In the genomic region with DNA sequence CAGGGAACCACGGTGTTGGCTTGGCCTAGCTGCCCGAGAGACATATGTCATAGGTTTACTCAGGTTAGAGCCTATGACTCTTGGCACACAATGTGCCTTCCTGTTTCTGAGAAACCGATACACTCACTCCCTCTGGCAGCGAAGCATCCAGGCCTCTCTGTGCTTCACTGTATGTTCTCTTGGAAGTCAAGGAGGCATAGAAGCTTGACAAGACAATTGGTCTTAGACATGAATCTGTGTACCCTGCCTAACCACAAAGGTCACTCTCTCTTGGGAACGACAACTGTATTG, we compare ENCODE assay signal across 31 mouse cellular contexts. TPM values are rescaled to one million over a fixed set of nuclear protein-coding genes. Genes with fewer than 3 reads are reported as not detected.
A peak's percentile ranks its signal among the peaks of the same experiment; 100 is the strongest.
DNase-seq lines count a peak whose midpoint lies in the region; TF ChIP-seq lines count a peak whose summit lies in the region.
"Had no signal": no experiment of that assay in that cellular context is flagged by ENCODE, and none has a peak within 500 bp of the region (broad histone marks: within the 10 kb centered on the region; RNA-seq: fewer than 3 reads in every experiment).

No protein-coding gene starts in this region.

- DNase-seq in adrenal gland, adult (ENCODE audit: inconsistent age in 2 of 2, low spot score in 1 of 2): peak; percentile 57 to 71
- no peak for DNase-seq in adrenal gland, postnatal 14 days
- peak; percentile 57 for DNase-seq in heart, adult 11 months
- no peak for DNase-seq in heart, adult 18-20 months
- DNase-seq in CH12.LX (ENCODE audit: extremely low read depth): no peak
- no peak for DNase-seq in gastrocnemius, adult 8-10 months (ENCODE audit: low spot score in 2 of 2)
- DNase-seq: cerebellum, adult 11 months; cerebellum, adult 2 months; cerebellum, adult 9-11 months; cerebellum, postnatal 25 days; gastrocnemius, postnatal 10 days; gastrocnemius, postnatal 36 days; heart, postnatal 14 days; kidney, adult 2 months had no signal

- H3K4me3 ChIP-seq in CH12.LX (replicated peaks in 1 of 3; ENCODE audit: low read depth in 2 of 3, low read length in 2 of 3, poor library complexity in 1 of 3): no peak overlapping the region
- H3K4me3 ChIP-seq: embryonic facial prominence, embryonic 10.5 days; embryonic facial prominence, embryonic 13.5 days; erythroblast, embryonic 14.5 days; forebrain, embryonic 12.5 days; forebrain, embryonic 15.5 days; heart, embryonic 13.5 days; hindbrain, embryonic 12.5 days; hindbrain, embryonic 15.5 days had no signal

- no peaks in the 10 kb centered on the region for H3K27me3 ChIP-seq in CH12.LX (replicated peaks)
- H3K27me3 ChIP-seq: embryonic facial prominence, embryonic 13.5 days; forebrain, embryonic 12.5 days; forebrain, embryonic 15.5 days; heart, embryonic 13.5 days; hindbrain, embryonic 12.5 days; hindbrain, embryonic 15.5 days had no signal

- H3K9me3 ChIP-seq in CH12.LX (replicated peaks; ENCODE audit: low read length): peaks cover 3% of the 10 kb centered on the region
- H3K9me3 ChIP-seq: embryonic facial prominence, embryonic 10.5 days; embryonic facial prominence, embryonic 13.5 days; forebrain, embryonic 12.5 days; forebrain, embryonic 15.5 days; G1E; heart, embryonic 13.5 days; hindbrain, embryonic 12.5 days; hindbrain, embryonic 15.5 days had no signal

- no peak for TF ChIP-seq CTCF in CH12.LX (conservative IDR thresholded peaks at IDR 0.05 in 1 of 2, IDR thresholded peaks at IDR 0.05 in 1 of 2; ENCODE audit: low read depth in 2 of 2, low read length in 2 of 2)

- no peak overlapping the region for H3K27ac ChIP-seq in CH12.LX (ENCODE audit: insufficient read depth, low read depth)
- H3K27ac ChIP-seq: embryonic facial prominence, embryonic 10.5 days; embryonic facial prominence, embryonic 13.5 days; forebrain, embryonic 12.5 days; forebrain, embryonic 15.5 days; heart, embryonic 13.5 days; hindbrain, embryonic 12.5 days; hindbrain, embryonic 15.5 days had no signal

- no peak for TF ChIP-seq EP300 in CH12.LX (IDR thresholded peaks at IDR 0.05; ENCODE audit: low read length)

- peaks cover 19 to 32% of the 10 kb centered on the region in 2 experiments for H3K4me1 ChIP-seq in CH12.LX (ENCODE audit: control insufficient read depth in 1 of 2, insufficient read depth in 2 of 2)
- H3K4me1 ChIP-seq: embryonic facial prominence, embryonic 10.5 days; embryonic facial prominence, embryonic 13.5 days; forebrain, embryonic 12.5 days; forebrain, embryonic 15.5 days; heart, embryonic 13.5 days; hindbrain, embryonic 12.5 days; hindbrain, embryonic 15.5 days had no signal

- in situ Hi-C loops in CH12.LX (cut with MboI; ENCODE audit: low pct_ligation_motif_present, low pct_unique_long_range_greater_than_20kb, low sequenced_read_pairs): no loop called here

- no peaks in the 10 kb centered on the region for H3K36me3 ChIP-seq in CH12.LX (replicated peaks in 1 of 2; ENCODE audit: control insufficient read depth in 1 of 2, insufficient read depth in 1 of 2, low read length in 1 of 2)
- H3K36me3 ChIP-seq: embryonic facial prominence, embryonic 10.5 days; embryonic facial prominence, embryonic 13.5 days; forebrain, embryonic 12.5 days; forebrain, embryonic 15.5 days; G1E; heart, embryonic 13.5 days; hindbrain, embryonic 12.5 days; hindbrain, embryonic 15.5 days had no signal

- dilution Hi-C loops in CH12.LX (cut with MboI; ENCODE audit: extremely low pct_ligation_motif_present, extremely low pct_unique_long_range_greater_than_20kb, low sequenced_read_pairs): no loop called here

- no peaks in the 10 kb centered on the region for H3K79me2 ChIP-seq in CH12.LX (replicated peaks; ENCODE audit: control insufficient read depth, extremely low read depth, insufficient read depth, poor library complexity, severe bottlenecking)

- no peak for TF ChIP-seq POLR2A in CH12.LX (IDR thresholded peaks at IDR 0.05; ENCODE audit: low read depth, low read length)

- H3K4me2 ChIP-seq in CH12.LX (ENCODE audit: insufficient read depth, low read depth, poor library complexity, severe bottlenecking): peak overlapping the region; percentile 16; the same call in 1 of the 2 replicates
- H3K4me2 ChIP-seq: embryonic facial prominence, embryonic 13.5 days; forebrain, embryonic 12.5 days; forebrain, embryonic 15.5 days; heart, embryonic 13.5 days; hindbrain, embryonic 12.5 days; hindbrain, embryonic 15.5 days had no signal

- TF ChIP-seq RAD21 in CH12.LX (IDR thresholded peaks at IDR 0.05; ENCODE audit: low read depth, low read length): no peak; the same call in 1 of the 2 replicates

- H3K9ac ChIP-seq in CH12.LX (ENCODE audit: insufficient read depth, low read depth): no peak overlapping the region
- H3K9ac ChIP-seq: embryonic facial prominence, embryonic 13.5 days; forebrain, embryonic 12.5 days; forebrain, embryonic 15.5 days; heart, embryonic 13.5 days; hindbrain, embryonic 12.5 days; hindbrain, embryonic 15.5 days had no signal

TF ChIP-seq in CH12.LX, 34 proteins besides CTCF, POLR2A, EP300 and RAD21:
- TF ChIP-seq TCF12 (IDR thresholded peaks at IDR 0.05; ENCODE audit: low read depth, low read length) (0 out of 2 replicates have a peak, but pooled peaks have one; percentile 8), PAX5 (IDR thresholded peaks at IDR 0.05; ENCODE audit: low read length) (no peak)

RNA-seq across cellular contexts. Expression of a gene that starts 3.3 kb away (rescaled TPM):
- not detected in 2 replicates for total RNA-seq in adrenal gland, postnatal 14 days (2021)
- total RNA-seq in heart, adult 18-20 months (2021): not detected
- not detected in 2 replicates for total RNA-seq in CH12.LX (2012; rRNA removed)
- total RNA-seq in CH12.LX (2014; rRNA removed): not detected in 2 replicates
- polyA plus RNA-seq in CH12.LX (2012; ENCODE audit: insufficient read length, low read depth): not detected in 2 replicates
- total RNA-seq in gastrocnemius, adult 8-10 months (2022): not detected
- total RNA-seq: adrenal gland, postnatal 4 days; common myeloid progenitor, adult 5-6 weeks; gastrocnemius, postnatal 10 days; gastrocnemius, postnatal 36 days; granulocyte monocyte progenitor cell, adult 5-6 weeks; heart, postnatal 14 days; hematopoietic stem cell, adult 5-6 weeks had no signal
- polyA plus RNA-seq: cerebellum, adult 2 months; embryonic facial prominence, embryonic 10.5 days; embryonic facial prominence, embryonic 13.5 days; erythroblast, embryonic 14.5 days; forebrain, embryonic 12.5 days; forebrain, embryonic 15.5 days; G1E; heart, embryonic 13.5 days; heart, embryonic 16.5 days; hindbrain, embryonic 12.5 days; hindbrain, embryonic 15.5 days; intestine, embryonic 14.5 days; intestine, postnatal 0 days; Patski had no signal

RNA-seq across cellular contexts. Expression of a gene that starts 6.2 kb away (rescaled TPM):
- total RNA-seq in adrenal gland, postnatal 14 days (2021): 1.1 TPM in 1 of 2 replicates, not detected in the other
- not detected for total RNA-seq in heart, adult 18-20 months (2021)
- total RNA-seq in CH12.LX (2012; rRNA removed) (not detected in 2 replicates), CH12.LX (2014; rRNA removed) (not detected in 2 replicates)
- not detected in 2 replicates for polyA plus RNA-seq in CH12.LX (2012; ENCODE audit: insufficient read length, low read depth)
- not detected for total RNA-seq in gastrocnemius, adult 8-10 months (2022)
- total RNA-seq: adrenal gland, postnatal 4 days; common myeloid progenitor, adult 5-6 weeks; G1E; gastrocnemius, postnatal 10 days; gastrocnemius, postnatal 36 days; heart, postnatal 14 days; hematopoietic stem cell, adult 5-6 weeks had no signal
- polyA plus RNA-seq: embryonic facial prominence, embryonic 10.5 days; embryonic facial prominence, embryonic 13.5 days; erythroblast, embryonic 14.5 days; forebrain, embryonic 12.5 days; forebrain, embryonic 15.5 days; G1E; heart, embryonic 13.5 days; heart, embryonic 16.5 days; hindbrain, embryonic 12.5 days; hindbrain, embryonic 15.5 days; intestine, embryonic 14.5 days; intestine, postnatal 0 days; kidney, adult 2 months; Patski had no signal

RNA-seq across cellular contexts. Expression of a gene that starts 14.1 kb away (rescaled TPM):
- total RNA-seq in adrenal gland, postnatal 14 days (2021): not detected in 2 replicates
- total RNA-seq in heart, adult 18-20 months (2021): not detected
- total RNA-seq in CH12.LX (2012; rRNA removed) (not detected in 2 replicates), CH12.LX (2014; rRNA removed) (not detected in 2 replicates)
- not detected in 2 replicates for polyA plus RNA-seq in CH12.LX (2012; ENCODE audit: insufficient read length, low read depth)
- under 1 TPM in 1 of 4 experiments, not detected in 3; 0.19 TPM for total RNA-seq in gastrocnemius, adult 8-10 months (2022)
- total RNA-seq: adrenal gland, postnatal 4 days; common myeloid progenitor, adult 5-6 weeks; granulocyte monocyte progenitor cell, adult 5-6 weeks; heart, postnatal 14 days; hematopoietic stem cell, adult 5-6 weeks had no signal
- polyA plus RNA-seq: cerebellum, adult 2 months; embryonic facial prominence, embryonic 10.5 days; embryonic facial prominence, embryonic 13.5 days; erythroblast, embryonic 14.5 days; forebrain, embryonic 12.5 days; forebrain, embryonic 15.5 days; G1E; heart, embryonic 13.5 days; heart, embryonic 16.5 days; hindbrain, embryonic 12.5 days; hindbrain, embryonic 15.5 days; intestine, embryonic 14.5 days; kidney, adult 2 months had no signal

RNA-seq across cellular contexts. Expression of a gene that starts 24.8 kb away (rescaled TPM):
- total RNA-seq in adrenal gland, postnatal 14 days (2021): not detected in 2 replicates
- not detected for total RNA-seq in heart, adult 18-20 months (2021)
- not detected in 2 replicates for total RNA-seq in CH12.LX (2012; rRNA removed)
- total RNA-seq in CH12.LX (2014; rRNA removed): not detected in 2 replicates
- not detected in 2 replicates for polyA plus RNA-seq in CH12.LX (2012; ENCODE audit: insufficient read length, low read depth)
- total RNA-seq in gastrocnemius, adult 8-10 months (2022): not detected
- total RNA-seq: common myeloid progenitor, adult 5-6 weeks; G1E; gastrocnemius, postnatal 10 days; gastrocnemius, postnatal 36 days; granulocyte monocyte progenitor cell, adult 5-6 weeks; heart, postnatal 14 days; hematopoietic stem cell, adult 5-6 weeks had no signal
- polyA plus RNA-seq: cerebellum, adult 2 months; embryonic facial prominence, embryonic 10.5 days; embryonic facial prominence, embryonic 13.5 days; erythroblast, embryonic 14.5 days; forebrain, embryonic 12.5 days; forebrain, embryonic 15.5 days; G1E; heart, embryonic 13.5 days; hindbrain, embryonic 12.5 days; Patski had no signal

RNA-seq across cellular contexts. Expression of a gene that starts 25.7 kb away (rescaled TPM):
- not detected in 2 replicates for total RNA-seq in adrenal gland, postnatal 14 days (2021)
- under 1 TPM in 1 of 2 experiments, not detected in 1; 0.10 TPM for total RNA-seq in heart, adult 18-20 months (2021)
- total RNA-seq in CH12.LX (2012; rRNA removed) (0.34 and 0.42 TPM in 2 replicates), CH12.LX (2014; rRNA removed) (not detected in 2 replicates)
- polyA plus RNA-seq in CH12.LX (2012; ENCODE audit: insufficient read length, low read depth): 0.11 TPM in 1 of 2 replicates, not detected in the other
- 1 to 10 TPM in 3 of 4 experiments, under 1 TPM in 1; 0.54 to 1.8 (median 1.4) TPM for total RNA-seq in gastrocnemius, adult 8-10 months (2022)
- total RNA-seq: G1E; heart, postnatal 14 days had no signal
- polyA plus RNA-seq: embryonic facial prominence, embryonic 10.5 days; erythroblast, embryonic 14.5 days; G1E; Patski had no signal

Comparison
In these comparisons a context has a peak if more than half of its experiments do, and no peak if none do; other contexts are left out.
1. DNase-seq: peak in adrenal gland, adult (2 of 2) and heart, adult 11 months (single experiment); none in adrenal gland, postnatal 14 days (single experiment), heart, adult 18-20 months (0 of 2), CH12.LX (single experiment) and gastrocnemius, adult 8-10 months (0 of 2).